Mouse (Mus musculus) ovary, postnatal 10 days (tissue): Measurements from ENCODE around the gene Odc1.

ENCODE experiments used
- DNase-seq: peaks from one replicate; pipeline ENCODE4 v3.0.0; 2022; ENCODE audit warnings: low spot score

The Odc1 gene

GRCm38 (mm10) chr12:17588906-17589612 is 44.5 kb downstream of the Odc1 start:
- no peak for DNase-seq

GRCm38 (mm10) chr12:17591249-17591648 is 46.7 kb downstream of the Odc1 start:
- DNase-seq, result no peak

GRCm38 (mm10) chr12:17593956-17594355 is 49.4 kb downstream of the Odc1 start:
- no peak for DNase-seq

- no peak for DNase-seq
These were observed 50.1 kb downstream of the Odc1 start for GRCm38 (mm10) chr12:17594701-17595100.

GRCm38 (mm10) chr12:17595166-17595565 is 50.6 kb downstream of the Odc1 start:
- DNase-seq, result no peak
